Mouse (Mus musculus) hindbrain, embryonic 14.5 days (tissue): ENCODE measurements around the gene Trp53rka. TPM values are rescaled to one million over a fixed set of nuclear protein-coding genes. Genes with fewer than 3 reads are reported as not detected.

Source experiments
- ATAC-seq: fragments of 200-750 bp; cut with Nextera tagmentation; 2 replicates; pipeline ENCODE4 v1.8.0; 2017; ENCODE audit warnings: moderate number of reproducible peaks, mild to moderate bottlenecking, moderate TSS enrichment, moderate library complexity; ENCODE audit not compliant: low FRiP score
- DNase-seq: peaks from one replicate; pipeline ENCODE4 v3.0.0-alpha.2; 2015; ENCODE audit warnings: low spot score
- H3K27ac ChIP-seq: fragments of 300-500 bp; sonication (generic); 2 replicates; pipeline ENCODE4 v1.5.1; 2014; ENCODE audit warnings: mild to moderate bottlenecking, moderate library complexity
- H3K27me3 ChIP-seq: fragments of 300-500 bp; sonication (generic); 2 replicates; pipeline ENCODE4 v1.6.1; 2014; ENCODE audit warnings: mild to moderate bottlenecking, low read length, mixed read lengths; ENCODE audit not compliant: control insufficient read depth, insufficient read depth
- H3K36me3 ChIP-seq: fragments of 300-500 bp; sonication (generic); replicated peaks from 2 replicates; pipeline ENCODE4 v1.6.1; 2014; ENCODE audit not compliant: control insufficient read depth, insufficient read depth
- H3K4me1 ChIP-seq: fragments of 300-500 bp; sonication (generic); replicated peaks from 2 replicates; pipeline ENCODE4 v1.6.1; 2014; ENCODE audit warnings: antibody characterized with exemption, low read length, mixed read lengths; ENCODE audit not compliant: control insufficient read depth, insufficient read depth
- H3K4me2 ChIP-seq: fragments of 300-500 bp; sonication (generic); replicated peaks from 2 replicates; pipeline ENCODE4 v1.6.1; 2014; ENCODE audit warnings: mild to moderate bottlenecking, moderate library complexity
- H3K4me3 ChIP-seq: fragments of 300-500 bp; sonication (generic); replicated peaks from 2 replicates; pipeline ENCODE4 v1.5.1; 2014; ENCODE audit warnings: mild to moderate bottlenecking, low read length
- H3K9ac ChIP-seq: fragments of 300-500 bp; sonication (generic); 2 replicates; pipeline ENCODE4 v1.6.1; 2014
- H3K9me3 ChIP-seq: fragments of 300-500 bp; sonication (generic); 2 replicates; pipeline ENCODE4 v1.6.1; 2016; ENCODE audit warnings: low read length; ENCODE audit not compliant: control insufficient read depth
- WGBS: fragments of 180-500 bp; shearing (Covaris S2); extraction: QIAGEN DNeasy Blood & Tissue Kit; methylation state at CpG from one replicate; pipeline ENCODE4 v1.1.7; 2014; 5-methylcytosine and 5-hydroxymethylcytosine counted together
- polyA plus RNA-seq: library from polyadenylated mRNA; unstranded; fragments of >200 nt; fragmentation: Nextera tagmentation; extraction: Ambion mirVana; gene quantifications from 2 replicates; pipeline ENCODE4 v1.2.1, GENCODE M21; 2014

The Trp53rka gene
- polyA plus RNA-seq, 1 experiment from 2014 or later, result 40.0 TPM

GRCm38 (mm10) chr2:165471943-165472342, 21.2 kb downstream of the Trp53rka start:
- DNase-seq (no peak), ATAC-seq (no peak)
- H3K4me1 ChIP-seq, result peaks cover 6% of the 10 kb centered on the region; the same call in 1 of the 2 replicates
- H3K27me3 ChIP-seq, result 0 out of 2 replicates have a peak, but pooled peaks cover 11% of the 10 kb centered on the region
- H3K36me3 ChIP-seq, result no peaks in the 10 kb centered on the region
- no peak overlapping the region for H3K27ac ChIP-seq
- H3K9ac ChIP-seq, result no peak overlapping the region
- no peak overlapping the region for H3K4me3 ChIP-seq
- no peaks in the 10 kb centered on the region for H3K9me3 ChIP-seq
- H3K4me2 ChIP-seq, result no peak overlapping the region
- 66% methylated on average over 11 of the region's 11 CpGs for WGBS

- no peaks in the 10 kb centered on the region for H3K36me3 ChIP-seq
- no peak for ATAC-seq
- H3K27me3 ChIP-seq, result 0 out of 2 replicates have a peak, but pooled peaks cover 11% of the 10 kb centered on the region
- H3K9me3 ChIP-seq, result no peaks in the 10 kb centered on the region
- no peak overlapping the region for H3K4me3 ChIP-seq
- no peak overlapping the region for H3K27ac ChIP-seq
- H3K9ac ChIP-seq, result no peak overlapping the region
- H3K4me1 ChIP-seq, result peaks cover 6% of the 10 kb centered on the region; the same call in 1 of the 2 replicates
- WGBS, result 54% methylated on average over 5 of the region's 5 CpGs
- DNase-seq, result no peak
- H3K4me2 ChIP-seq, result no peak overlapping the region
Observed at GRCm38 (mm10) chr2:165470167-165470566, 23.0 kb downstream of the Trp53rka start.

- no peak for DNase-seq
- no peak for ATAC-seq
- H3K4me3 ChIP-seq, result no peak overlapping the region
- H3K27ac ChIP-seq, result no peak overlapping the region
- H3K27me3 ChIP-seq, result 0 out of 2 replicates have a peak, but pooled peaks cover 7% of the 10 kb centered on the region
- no peaks in the 10 kb centered on the region for H3K9me3 ChIP-seq
- no peak overlapping the region for H3K9ac ChIP-seq
- H3K36me3 ChIP-seq, result no peaks in the 10 kb centered on the region
- WGBS, result 41% methylated on average over 15 of the region's 15 CpGs
- H3K4me2 ChIP-seq, result no peak overlapping the region
- peaks cover 6% of the 10 kb centered on the region; the same call in 1 of the 2 replicates for H3K4me1 ChIP-seq
Observed at GRCm38 (mm10) chr2:165467824-165468452, 25.2 kb downstream of the Trp53rka start.

- Histone ChIP-seq H3K9ac (no peak overlapping the region), H3K4me3 (no peak overlapping the region), H3K4me1 (no peaks in the 10 kb centered on the region; the same call in 1 of the 2 replicates), H3K27ac (no peak overlapping the region), H3K27me3 (no peaks in the 10 kb centered on the region), H3K9me3 (no peaks in the 10 kb centered on the region), H3K4me2 (no peak overlapping the region), H3K36me3 (no peaks in the 10 kb centered on the region)
- WGBS, result 27% methylated on average over 7 of the region's 7 CpGs
- no peak for ATAC-seq
- DNase-seq, result no peak
Observed at GRCm38 (mm10) chr2:165459663-165460062, 33.5 kb downstream of the Trp53rka start.

DNA sequence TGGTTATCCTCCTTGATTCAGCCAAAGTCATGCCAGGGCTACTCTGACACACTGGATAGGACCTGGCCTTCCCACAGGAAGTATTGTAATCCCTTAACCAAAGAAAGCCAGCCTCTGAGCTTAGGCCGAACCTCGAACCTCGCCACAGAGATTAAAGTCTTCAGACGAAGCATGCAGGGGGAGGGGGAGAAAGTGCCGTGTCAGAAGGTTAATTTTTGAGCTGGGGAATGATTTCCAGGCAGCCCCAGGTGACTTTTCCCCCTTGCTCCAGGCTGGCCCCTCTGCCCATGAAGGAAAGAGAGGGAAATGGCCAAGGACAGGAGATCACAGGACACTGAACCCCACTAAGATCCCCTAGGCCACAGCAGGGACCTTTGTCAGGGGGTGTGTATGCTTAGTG, 34.9 kb downstream of the Trp53rka start:
- Histone ChIP-seq H3K4me3 (no peak overlapping the region), H3K27me3 (no peaks in the 10 kb centered on the region), H3K9ac (no peak overlapping the region), H3K27ac (no peak overlapping the region), H3K4me1 (no peaks in the 10 kb centered on the region; the same call in 1 of the 2 replicates), H3K4me2 (no peak overlapping the region), H3K36me3 (no peaks in the 10 kb centered on the region), H3K9me3 (no peaks in the 10 kb centered on the region)
- no peak for DNase-seq
- ATAC-seq, result no peak
- 66% methylated on average over 5 of the region's 5 CpGs for WGBS

DNA sequence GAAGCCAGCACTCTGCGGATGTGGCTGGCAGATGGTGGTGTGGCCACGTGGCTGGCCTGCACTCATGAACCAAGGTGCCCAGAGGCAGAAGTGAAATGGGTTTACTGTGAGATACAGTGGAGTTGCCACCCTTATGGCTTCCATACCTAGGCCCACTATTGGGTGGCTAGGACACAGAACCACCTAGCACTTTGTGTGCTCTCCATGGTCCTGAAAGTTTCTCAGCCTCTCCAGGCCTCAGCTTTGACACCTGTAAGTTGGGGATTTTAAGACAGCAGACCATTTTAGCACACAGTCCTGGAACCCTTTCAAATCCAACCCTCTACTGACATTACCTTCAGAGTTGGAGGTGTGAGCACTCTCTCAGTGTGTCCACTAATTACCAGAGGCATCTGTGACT, 36.4 kb downstream of the Trp53rka start:
- Histone ChIP-seq H3K27me3 (no peaks in the 10 kb centered on the region), H3K36me3 (no peaks in the 10 kb centered on the region), H3K4me2 (no peak overlapping the region), H3K27ac (no peak overlapping the region), H3K4me3 (no peak overlapping the region), H3K4me1 (no peaks in the 10 kb centered on the region; the same call in 1 of the 2 replicates), H3K9me3 (no peaks in the 10 kb centered on the region), H3K9ac (no peak overlapping the region)
- DNase-seq (no peak), ATAC-seq (no peak)
- WGBS, result 64% methylated on average over 2 of the region's 2 CpGs

GRCm38 (mm10) chr2:165452730-165453693, 40.1 kb downstream of the Trp53rka start:
- Histone ChIP-seq H3K9me3 (no peaks in the 10 kb centered on the region), H3K27ac (no peak overlapping the region), H3K4me3 (no peak overlapping the region), H3K4me2 (no peak overlapping the region), H3K27me3 (no peaks in the 10 kb centered on the region), H3K36me3 (no peaks in the 10 kb centered on the region), H3K4me1 (no peaks in the 10 kb centered on the region), H3K9ac (no peak overlapping the region)
- DNase-seq (no peak), ATAC-seq (no peak)
- 81% methylated on average over 12 of the region's 12 CpGs for WGBS

- no peak overlapping the region for H3K27ac ChIP-seq
- no peak overlapping the region for H3K9ac ChIP-seq
- no peaks in the 10 kb centered on the region for H3K4me1 ChIP-seq
- 88% methylated on average over 9 of the region's 9 CpGs for WGBS
- H3K9me3 ChIP-seq, result no peaks in the 10 kb centered on the region
- H3K27me3 ChIP-seq, result no peaks in the 10 kb centered on the region
- no peak overlapping the region for H3K4me3 ChIP-seq
- DNase-seq (no peak), ATAC-seq (no peak)
- no peak overlapping the region for H3K4me2 ChIP-seq
- H3K36me3 ChIP-seq, result no peaks in the 10 kb centered on the region
Observed at GRCm38 (mm10) chr2:165448475-165448874, 44.6 kb downstream of the Trp53rka start.

- Histone ChIP-seq H3K4me1 (no peaks in the 10 kb centered on the region), H3K36me3 (no peaks in the 10 kb centered on the region), H3K9me3 (no peaks in the 10 kb centered on the region), H3K9ac (no peak overlapping the region), H3K27me3 (no peaks in the 10 kb centered on the region), H3K4me3 (no peak overlapping the region), H3K27ac (no peak overlapping the region), H3K4me2 (no peak overlapping the region)
- no peak for DNase-seq
- 92% methylated on average over 3 of the region's 3 CpGs for WGBS
- ATAC-seq, result no peak
Observed at GRCm38 (mm10) chr2:165444861-165445260, 48.3 kb downstream of the Trp53rka start.
